Mouse (Mus musculus) cerebellum, adult 8-10 months (tissue): Measurements from ENCODE around the gene Ctu1.
"Not testable (repeated sequence)": the region's sequence is repeated elsewhere in the genome, so short reads cannot be mapped to it uniquely, and the experiment has no call there.

Source experiments
- DNase-seq: peaks from one replicate; pipeline ENCODE4 v3.0.0; 2022

Gene Ctu1

DNA sequence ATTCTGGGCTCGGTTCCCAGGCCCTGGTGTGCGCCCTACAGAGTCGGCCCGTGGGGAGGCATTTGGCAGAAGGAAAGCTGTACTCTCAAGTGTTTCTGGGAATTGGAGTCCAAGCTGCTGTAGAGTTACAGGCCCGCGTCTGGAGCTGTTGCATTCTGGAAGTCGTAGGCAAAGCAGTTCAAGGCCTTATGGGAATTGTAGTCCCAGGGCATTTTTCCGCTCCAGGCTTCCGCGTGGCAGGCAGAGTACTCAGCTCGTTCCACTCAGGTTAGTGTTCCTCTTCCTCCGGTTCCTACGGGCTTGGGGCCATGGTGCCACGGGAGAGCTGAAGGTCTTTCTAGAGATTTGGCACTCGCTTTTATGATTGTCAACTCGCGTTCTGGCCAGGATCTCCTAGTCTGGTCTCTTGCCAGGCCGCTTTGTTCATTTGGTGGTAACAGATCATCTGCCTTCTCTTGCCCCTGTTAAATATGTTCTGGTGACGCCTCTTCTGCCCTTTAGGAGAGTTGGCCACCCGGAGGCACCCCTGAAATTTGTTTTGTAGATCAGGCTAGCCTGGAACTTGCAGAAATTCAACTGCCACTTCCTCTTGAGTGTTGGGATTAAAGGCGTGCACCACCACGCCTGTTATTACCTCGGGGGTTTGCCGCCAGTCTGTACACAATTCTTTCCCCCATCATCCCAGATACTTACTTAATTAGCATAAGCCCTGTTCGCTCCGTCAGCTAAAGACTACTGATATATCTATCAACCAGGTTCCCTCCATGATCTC is at the start of gene Ctu1:
TSS of gene Ctu1 (plus strand) at position 208 of the 772 bp plus-strand sequence.
- peak; percentile 85 for DNase-seq

DNA sequence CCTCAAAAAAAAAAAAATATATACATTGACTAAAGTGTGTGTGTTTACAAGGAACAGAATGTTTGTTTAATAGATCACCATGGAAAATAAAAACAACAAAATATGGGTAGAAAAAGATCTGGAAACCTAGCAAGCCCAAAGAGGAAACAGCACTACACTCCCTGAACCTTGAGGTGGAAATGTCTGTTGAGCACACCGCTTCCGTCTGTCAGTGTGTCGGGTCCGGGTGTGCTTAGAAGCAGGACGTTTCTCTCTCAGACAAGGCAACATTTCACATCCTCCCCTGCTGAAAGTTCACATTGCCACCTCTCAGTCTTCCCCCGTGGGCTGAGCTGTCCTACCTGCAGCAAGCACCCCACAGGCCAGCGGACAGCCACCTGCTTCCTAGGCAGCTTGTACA is 48.9 kb upstream of the Ctu1 start:
- no peak for DNase-seq

DNA sequence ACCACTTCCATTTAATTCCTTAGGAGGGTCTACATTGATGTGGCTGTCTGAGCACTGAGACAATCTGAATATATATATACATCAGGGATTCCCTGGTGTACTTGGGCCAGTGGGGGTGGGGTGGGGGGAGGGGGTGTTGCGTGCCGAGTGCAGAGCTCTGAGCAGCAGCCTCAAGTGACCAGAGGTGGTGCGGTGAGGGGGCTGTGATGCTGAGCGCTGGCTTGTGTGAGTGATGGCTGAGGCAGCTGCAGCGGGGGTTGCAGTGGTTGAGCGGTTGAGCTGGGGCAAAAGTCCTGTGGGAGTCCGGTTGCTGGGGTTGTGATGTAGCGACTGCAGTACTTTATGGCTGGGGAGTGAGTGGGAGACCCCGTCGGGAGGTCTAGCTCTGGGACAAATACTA is 48.0 kb upstream of the Ctu1 start:
- DNase-seq, result no peak

DNA sequence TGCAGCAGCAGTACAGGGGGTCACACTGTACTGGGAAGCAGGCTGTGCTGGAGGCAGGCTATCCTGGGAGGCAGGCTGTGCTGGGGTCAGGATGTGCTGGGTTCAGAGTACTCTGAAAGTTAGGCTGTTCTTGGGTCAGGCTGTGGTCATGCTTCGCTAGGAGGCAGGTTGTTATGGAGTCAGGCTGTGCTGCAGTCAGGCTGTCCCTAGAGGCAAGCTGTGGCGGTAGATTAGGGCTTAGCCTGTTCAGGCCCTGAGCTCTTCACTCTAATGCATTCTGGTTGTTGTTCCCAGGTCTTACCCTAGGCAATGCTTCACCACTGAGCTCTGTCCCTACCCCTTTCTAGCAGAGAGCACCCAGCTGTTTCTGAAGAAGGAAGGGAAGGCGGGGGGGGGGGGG is 46.8 kb upstream of the Ctu1 start:
- DNase-seq, result no peak

DNA sequence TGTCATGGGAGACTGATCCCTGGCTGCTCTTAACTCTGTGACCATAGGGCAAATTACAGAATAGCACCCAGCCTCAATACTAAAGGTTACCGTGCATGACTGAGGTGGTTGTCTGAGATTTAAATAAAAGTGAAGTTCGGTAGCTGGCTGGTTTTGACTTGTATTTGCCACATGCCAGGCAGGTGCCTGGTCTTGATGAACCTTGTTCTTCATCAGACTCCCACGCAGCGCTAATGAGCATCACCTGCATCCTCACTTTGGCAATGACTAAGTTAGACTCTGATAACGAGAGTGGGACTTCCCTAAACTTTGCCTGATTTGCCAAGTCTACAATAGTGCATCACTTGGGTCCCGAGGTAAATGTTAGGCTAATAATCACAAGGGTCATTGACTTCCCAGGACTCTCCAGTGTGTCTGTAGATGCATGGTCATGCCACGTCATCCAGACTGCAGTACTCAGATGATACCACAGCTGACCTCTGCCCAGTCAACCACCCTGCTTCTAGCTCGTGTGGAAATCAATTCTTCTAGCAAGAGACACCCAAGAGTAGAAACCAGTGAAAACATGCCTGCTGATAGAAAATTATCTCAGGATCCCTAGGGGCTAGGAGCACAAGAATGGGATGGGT is 45.9 kb upstream of the Ctu1 start:
- no peak for DNase-seq

DNA sequence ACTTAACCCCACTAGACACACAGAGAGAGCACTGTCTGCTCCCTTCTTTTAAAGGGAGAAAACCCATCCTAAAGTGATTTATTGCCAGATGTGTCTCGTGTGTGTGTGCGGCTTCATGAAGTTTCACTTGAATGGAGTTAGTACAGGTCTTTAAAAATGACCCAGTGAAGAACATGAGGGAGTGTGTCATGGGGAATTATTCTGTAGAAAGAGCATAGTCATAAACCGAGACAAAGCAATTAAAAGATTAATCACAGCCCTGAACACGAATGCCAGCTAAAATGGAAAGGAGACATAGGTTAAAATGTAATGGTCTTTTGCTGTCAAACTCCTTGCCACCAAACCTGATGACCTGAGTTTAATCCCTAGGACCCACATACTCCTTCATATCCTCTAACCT is 37.9 kb upstream of the Ctu1 start:
- DNase-seq, result no peak

DNA sequence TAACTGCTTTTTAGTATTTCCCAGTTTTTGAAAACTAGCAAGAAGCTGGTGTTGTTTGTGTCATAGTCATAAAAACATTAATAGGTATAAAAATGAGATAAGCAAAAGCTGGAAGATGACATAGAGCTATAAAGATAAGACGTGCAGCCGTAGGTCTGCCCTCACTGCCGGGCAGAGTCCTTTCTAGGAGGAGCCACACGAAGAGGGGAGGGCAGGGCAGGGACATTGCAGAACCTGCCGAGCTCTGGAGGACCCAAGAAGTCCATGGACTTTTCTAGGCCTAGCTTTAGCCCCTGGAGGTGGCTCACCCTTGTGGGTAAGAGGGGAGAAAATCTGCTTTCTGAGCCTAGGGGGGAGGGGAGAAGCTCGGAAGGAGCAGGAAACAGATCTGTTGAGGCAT is 37.3 kb upstream of the Ctu1 start, which contains the start of gene Ceacam18:
TSS of gene Ceacam18 (plus strand) at position 208 of the 400 bp plus-strand sequence.
- no peak for DNase-seq

DNA sequence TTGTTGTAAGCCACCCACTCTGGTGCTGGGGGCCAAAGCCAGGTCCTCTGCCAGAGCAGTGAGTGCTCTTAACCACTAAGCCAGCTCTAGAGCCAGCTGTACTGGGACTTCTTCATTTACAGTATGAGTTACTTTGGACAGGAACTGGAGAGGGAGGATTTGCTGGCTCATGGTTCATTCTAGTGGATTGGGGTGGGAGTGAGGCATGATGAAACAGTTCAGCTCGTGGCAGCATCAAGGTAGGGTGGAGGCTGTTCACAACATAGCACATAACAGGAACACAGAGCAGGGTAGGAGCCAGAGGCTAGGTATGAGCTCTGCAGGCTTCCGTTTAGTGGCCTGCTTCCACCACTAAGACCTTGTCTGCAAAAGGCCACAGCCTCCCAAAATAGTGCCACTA is 35.6 kb upstream of the Ctu1 start:
- no peak for DNase-seq

DNA sequence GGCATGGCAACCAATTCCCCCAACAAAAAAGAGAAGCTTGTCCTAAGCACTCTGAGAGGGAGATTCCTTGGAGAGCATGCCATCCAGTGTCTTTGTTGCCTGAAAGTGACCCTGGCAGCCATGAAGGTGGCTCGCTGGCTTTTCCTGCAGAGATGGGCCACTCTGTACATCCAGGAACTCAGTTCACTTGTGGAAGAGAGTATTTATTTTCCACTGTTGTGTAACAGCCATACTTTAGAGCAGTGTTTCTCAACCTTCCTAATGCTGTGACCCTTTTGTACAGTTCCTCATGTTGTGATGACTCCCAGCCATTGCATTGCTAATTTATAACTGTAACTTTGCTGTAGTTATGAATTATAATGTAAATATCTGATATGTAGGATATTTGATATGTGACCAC is 34.7 kb upstream of the Ctu1 start:
- DNase-seq, result no peak

DNA sequence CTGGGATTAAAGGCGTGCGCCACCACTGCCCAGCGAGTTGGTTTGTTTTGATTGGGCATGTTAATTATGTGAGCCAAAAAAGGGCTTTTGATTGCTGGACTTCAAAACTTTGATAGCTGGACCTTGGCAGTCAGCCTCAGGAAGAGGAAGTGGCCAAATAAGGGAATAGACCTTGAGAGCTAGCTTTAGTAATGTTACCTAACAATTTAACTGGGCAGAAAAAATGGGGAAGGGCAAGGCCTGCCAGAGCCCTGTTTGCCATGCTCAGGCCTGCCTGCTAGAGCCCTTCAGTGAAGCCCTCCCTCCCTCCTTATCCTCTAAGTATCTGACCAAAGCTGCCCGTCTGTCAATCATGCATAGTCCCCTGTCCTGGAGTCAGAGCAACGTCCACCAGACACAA is 29.2 kb upstream of the Ctu1 start:
- no peak for DNase-seq

DNA sequence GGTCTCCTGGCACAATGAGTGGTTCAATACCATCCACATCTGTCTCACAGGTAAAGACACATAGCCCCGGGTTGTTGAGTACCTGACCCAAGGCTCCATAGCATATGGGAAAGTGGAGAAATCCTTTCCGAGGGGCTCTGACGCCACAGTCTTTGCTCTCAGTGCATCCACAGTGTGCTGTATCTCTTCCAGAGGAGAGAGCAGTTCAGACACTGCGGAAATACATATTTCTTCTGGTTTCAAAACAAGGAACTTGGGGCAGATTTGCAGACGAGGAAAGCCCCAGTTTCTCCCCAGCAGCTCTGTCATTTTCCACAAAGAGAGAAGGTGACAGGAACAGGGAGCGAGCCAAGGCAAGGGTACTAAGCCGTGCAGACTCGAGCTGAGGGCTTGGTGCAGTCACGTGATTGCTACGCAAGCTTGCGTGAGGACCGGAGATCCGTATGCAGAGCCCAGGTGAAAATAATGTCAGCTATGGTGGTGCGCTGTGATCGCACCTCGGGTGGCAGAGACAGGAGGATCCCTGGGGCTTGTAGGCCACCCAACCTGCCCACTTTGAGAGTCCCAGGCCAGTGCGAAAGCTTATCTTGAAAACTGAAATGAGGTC is 28.7 kb upstream of the Ctu1 start:
- no peak for DNase-seq

DNA sequence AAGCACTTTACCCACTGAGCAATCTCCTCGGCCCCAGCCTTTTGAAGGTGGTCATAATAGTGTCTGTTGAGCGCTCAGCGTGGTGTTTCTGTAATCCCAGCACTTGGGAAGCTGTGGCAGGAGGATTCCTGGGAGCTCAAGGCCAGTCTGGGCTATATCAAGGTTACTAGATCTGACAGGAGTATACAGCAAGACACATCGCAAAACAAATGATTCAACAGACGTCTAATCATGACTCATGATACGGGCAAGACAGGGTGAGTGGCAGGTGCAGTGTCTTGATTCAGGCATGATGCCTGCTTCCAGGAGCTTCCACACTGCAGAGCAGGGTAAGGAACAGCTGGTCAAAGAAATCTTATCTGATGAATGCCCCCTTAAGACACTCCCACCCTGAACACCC is 19.1 kb upstream of the Ctu1 start:
- DNase-seq, result no peak

DNA sequence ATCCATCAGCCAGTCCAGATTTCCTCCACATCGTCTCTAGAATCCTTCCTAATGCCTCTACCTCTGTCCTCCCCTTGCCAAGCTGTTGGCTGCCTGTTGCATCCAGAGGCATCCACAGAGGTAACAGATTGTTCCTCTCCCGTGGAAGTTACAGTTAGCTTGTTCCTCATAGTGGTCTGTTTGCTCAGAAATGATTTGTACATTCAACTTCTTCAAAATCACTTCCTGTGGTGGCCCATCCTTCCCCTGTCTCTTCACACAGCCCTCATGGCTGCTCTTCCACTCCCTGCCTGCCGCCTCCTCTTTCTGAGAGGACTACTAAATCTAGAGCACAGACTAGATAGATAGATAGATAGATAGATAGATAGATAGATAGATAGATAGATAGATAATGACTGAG is 17.3 kb upstream of the Ctu1 start:
- no peak for DNase-seq

DNA sequence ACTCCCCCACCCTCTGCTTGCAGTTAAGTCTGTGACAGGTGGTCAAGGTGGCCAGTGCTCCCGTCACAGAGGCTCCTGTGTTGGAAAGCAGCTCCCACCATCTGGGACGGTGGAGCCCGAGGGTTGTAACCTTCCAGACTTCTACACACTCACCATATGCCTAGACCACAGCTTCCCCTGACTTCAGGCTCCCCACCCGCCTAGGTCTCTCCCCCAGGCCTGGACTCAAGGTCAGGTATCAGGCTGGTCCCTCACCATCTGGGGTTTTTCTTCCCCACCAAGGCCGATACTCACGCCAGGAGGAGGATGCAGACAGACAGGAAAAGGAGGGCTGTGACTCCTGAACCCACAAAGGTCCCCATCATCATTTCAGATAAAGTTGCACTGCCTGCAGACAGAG is 15.6 kb upstream of the Ctu1 start:
- no peak for DNase-seq

DNA sequence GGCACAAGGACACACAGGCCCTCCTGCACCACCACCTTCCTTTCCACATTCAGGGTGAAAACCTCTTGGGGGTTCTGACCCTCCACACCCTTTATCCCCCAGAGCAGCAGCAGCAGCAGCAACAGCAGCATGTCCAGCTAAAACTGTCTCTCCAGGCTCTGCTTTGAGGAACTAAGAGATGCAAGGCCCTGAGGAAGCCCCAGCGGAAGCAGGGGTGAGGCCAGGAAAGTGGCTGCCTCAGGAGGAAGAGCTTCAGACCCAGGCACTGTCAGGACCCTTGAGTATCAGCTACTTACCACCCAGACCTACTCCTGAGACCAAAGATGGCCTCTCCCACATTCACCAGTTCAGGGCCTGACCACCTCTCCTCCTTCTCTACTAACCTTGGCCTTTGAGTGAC is 11.8 kb upstream of the Ctu1 start, which contains the start of gene Siglece:
TSS of gene Siglece (minus strand) at position 160 of the 400 bp plus-strand sequence.
- DNase-seq, result no peak

DNA sequence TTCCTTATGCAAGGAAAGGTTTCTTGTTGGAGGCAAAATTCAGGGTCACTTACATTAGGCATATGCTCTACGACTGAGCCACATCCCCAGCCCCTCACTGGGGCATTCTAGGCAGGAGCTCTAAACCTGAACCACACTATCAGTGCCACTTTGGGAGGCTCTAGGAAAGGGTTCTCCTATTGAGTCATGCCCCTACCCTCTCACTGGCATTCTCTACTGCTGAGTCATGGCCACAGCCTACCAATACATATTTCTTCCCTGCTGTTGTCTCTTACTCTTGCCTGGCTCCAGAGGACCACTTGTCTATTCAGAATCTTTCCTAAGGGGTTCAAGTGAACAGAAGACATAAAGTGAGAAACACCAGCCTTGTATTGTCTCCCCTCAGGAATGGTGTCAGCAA is 9.0 kb upstream of the Ctu1 start:
- no peak for DNase-seq

DNA sequence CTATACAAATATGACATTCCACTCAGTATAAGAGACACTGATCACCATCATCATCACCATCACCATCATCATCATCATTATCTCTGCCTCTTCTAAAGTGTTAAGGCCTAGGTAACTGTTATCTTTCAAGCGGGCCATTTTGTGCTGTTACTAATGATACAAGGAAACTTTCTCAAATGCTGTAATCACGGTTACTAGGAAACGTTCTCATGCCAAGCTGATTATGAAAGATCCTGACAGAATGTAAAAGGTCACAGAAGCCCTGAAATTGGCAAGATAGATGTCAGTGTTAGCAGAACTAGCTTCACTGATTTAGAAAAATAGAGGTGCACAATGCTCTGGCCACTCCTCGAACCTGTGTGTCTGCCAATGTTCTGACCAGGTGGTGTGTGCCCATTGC is 4.6 kb upstream of the Ctu1 start:
- not testable (repeated sequence) for DNase-seq

DNA sequence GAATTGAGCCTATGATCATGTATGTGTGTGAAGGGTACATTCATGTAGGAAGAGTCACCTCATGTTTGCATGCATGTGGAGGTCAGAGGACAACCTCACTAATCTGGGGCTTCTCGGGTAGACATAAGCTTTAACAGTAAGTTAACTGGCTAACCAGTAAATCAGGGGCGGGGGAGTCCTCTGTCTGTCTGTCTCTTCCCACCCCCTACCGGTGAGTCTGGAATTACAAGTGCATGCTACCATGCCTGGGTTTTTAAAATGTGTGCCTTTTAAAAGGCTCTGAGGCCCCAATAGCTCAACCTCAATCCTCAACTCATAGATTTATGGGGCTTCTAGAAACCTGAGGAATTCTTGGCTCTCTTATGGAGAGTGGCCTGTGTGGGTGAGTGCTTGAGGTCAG is 3.2 kb upstream of the Ctu1 start:
- DNase-seq, result no peak

DNA sequence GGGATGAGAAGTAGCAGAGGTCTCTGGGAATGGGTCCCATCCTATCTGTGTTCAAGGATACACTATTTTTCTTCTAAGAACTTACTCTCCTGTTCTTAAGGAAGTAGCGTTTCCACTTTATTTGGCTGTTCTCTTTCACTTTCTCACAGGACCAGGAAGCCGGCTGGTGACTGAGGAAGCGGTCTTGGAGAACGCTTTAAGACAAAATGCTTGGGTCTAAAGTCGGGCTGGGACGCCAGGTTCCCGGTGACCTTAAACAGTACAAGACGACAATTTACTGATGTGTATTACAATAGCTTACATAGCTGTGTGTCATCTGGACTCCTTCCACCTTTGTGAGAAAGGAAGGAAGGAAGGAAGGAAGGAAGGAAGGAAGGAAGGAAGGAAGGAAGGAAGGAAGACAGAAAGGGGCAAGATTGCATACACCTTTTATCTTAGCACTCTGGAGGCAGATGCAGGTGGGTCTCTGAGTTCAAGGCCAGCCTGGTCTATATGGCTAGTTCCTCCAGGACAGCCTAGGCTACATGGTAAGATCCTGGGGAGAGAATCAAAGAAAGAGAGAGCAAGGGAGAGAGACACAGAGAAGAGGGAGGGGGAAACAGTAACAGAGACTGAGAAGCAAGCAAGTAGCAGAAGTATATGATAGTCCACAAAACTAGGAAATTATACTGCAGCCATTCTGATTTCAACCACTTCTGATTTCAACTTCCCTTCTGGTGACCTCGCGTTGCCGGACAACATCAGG is 580 bp upstream of the Ctu1 start:
- peak; percentile 13 for DNase-seq

DNA sequence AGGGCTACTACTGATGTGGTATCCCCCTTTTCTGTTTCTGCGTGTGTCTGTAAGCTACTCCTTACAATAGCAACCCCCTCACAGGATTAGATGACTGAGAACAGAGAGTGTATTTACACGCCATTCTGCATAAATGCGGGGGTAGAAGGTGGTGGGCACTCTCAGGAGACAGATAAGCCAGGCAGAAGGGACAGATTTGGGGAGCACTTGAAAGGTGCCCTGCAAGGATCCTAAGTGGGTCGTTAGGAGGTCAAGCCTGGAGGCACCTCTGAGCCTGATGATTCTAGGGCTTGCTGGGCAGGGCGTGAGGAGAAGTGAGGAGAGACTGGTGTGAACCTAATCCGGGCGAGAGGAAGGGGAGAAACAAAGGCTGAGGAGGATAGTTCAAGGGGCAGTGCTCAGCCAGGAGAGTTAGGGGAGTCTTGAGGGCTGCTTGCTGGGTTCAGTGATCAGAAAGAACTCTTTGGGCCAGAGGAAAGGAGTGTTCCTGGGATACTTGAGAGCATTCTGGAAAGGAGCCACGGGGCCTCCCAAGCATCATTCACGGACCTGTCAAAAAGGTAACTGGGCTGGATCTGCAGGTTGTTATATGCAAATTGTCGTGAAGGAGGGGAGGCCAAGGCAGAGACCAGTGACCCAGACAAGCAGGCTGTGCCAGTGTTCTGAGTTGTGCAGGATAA is 905 bp downstream of the Ctu1 start:
- DNase-seq, result peak; percentile 24

DNA sequence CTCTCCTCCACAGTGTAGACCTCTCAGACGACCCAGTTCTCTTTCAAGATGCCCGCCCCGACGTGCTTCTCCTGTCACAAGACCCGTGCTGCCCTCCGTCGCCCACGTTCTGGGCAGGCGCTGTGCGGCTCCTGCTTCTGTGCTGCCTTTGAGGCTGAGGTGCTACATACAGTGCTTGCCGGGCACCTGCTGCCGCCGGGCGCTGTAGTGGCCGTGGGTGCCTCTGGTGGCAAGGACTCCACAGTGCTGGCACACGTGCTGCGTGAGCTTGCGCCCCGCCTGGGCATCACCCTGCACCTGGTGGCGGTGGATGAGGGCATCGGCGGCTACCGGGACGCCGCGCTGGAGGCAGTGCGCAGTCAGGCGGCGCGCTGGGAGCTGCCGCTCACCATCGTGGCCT is 3.3 kb downstream of the Ctu1 start:
- DNase-seq, result no peak

DNA sequence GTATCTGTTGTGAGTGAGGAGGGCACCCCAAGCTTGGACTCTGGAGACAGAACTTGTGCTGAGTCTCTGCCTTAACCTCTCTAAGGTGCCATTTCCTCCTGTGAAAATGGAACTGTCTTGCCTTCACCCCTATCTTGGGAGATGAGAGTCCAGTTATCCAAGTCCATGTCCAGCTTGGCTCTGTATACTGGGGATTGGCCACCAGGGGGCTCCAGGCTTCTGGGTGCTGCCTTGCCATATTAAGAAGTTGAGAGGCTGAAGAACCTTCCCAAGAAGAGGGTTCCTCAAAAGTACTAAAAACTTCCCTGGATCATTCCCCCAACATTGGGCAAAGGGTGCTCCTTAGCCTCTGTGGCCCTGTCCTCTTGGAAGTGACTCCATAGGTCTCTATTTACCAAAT is 6.7 kb downstream of the Ctu1 start:
- no peak for DNase-seq

DNA sequence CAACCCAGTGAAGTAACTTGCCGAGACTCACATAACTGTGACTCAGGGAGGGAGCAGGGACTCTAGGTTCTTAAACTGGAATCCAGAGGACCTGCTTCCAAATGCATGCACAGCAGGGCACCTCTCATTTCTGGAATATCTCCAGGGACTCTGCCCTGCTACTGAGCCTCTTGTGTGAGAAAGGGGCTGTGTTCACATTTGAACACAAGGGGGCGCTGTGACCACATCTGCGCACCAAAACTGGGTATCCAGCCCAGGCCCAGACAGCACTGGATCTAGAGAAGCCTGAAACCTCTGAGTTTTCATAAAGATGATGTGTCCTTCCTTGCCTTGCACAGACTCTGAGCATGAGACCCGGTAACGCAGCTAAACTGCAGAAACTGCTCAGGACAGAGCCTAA is 9.1 kb downstream of the Ctu1 start:
- no peak for DNase-seq
